Mouse (Mus musculus) embryonic facial prominence, embryonic 10.5 days (tissue): ENCODE results near the gene Pou3f3. TPM values are rescaled to one million over a fixed set of nuclear protein-coding genes. Genes with fewer than 3 reads are reported as not detected.

ENCODE experiments used
- DNase-seq: peaks from one replicate; pipeline ENCODE4 v3.0.0-alpha.2; 2017; ENCODE audit warnings: low spot score
- H3K27ac ChIP-seq: fragments of 300-500 bp; sonication (generic); replicated peaks from 2 replicates; pipeline ENCODE4 v1.5.1; 2016; ENCODE audit warnings: mild to moderate bottlenecking
- H3K27me3 ChIP-seq: fragments of 300-500 bp; sonication (generic); replicated peaks from 2 replicates; pipeline ENCODE4 v1.6.1; 2016; ENCODE audit warnings: low read depth, mild to moderate bottlenecking; ENCODE audit not compliant: poor library complexity, severe bottlenecking
- H3K36me3 ChIP-seq: fragments of 300-500 bp; sonication (generic); replicated peaks from 2 replicates; pipeline ENCODE4 v1.6.1; 2016; ENCODE audit warnings: mild to moderate bottlenecking, moderate library complexity
- H3K4me1 ChIP-seq: fragments of 300-500 bp; sonication (generic); 2 replicates; pipeline ENCODE4 v1.6.1; 2016
- H3K4me3 ChIP-seq: fragments of 300-500 bp; sonication (generic); 2 replicates; pipeline ENCODE4 v1.5.1; 2016; ENCODE audit warnings: mild to moderate bottlenecking, moderate library complexity
- H3K9me3 ChIP-seq: fragments of 300-500 bp; sonication (generic); 2 replicates; pipeline ENCODE4 v1.6.1; 2016; ENCODE audit warnings: mild to moderate bottlenecking
- WGBS: fragments of 180-500 bp; shearing (Covaris S2); methylation state at CpG from one replicate; pipeline ENCODE4 v1.1.7; 2016; 5-methylcytosine and 5-hydroxymethylcytosine counted together
- polyA plus RNA-seq: library from polyadenylated mRNA; unstranded; fragments of >200 nt; fragmentation: Nextera tagmentation; extraction: Ambion mirVana; gene quantifications from 2 replicates; pipeline ENCODE4 v1.2.1, GENCODE M21; 2016

Pou3f3 gene
- polyA plus RNA-seq, 1 experiment from 2014 or later: 7.5 TPM

GRCm38 (mm10) chr1:42718549-42718948 lies 23.0 kb downstream of the Pou3f3 start:
- DNase-seq: no peak
- WGBS: 16% methylated on average over 5 of the region's 5 CpGs
- Histone ChIP-seq H3K4me1 (peaks cover 18% of the 10 kb centered on the region), H3K36me3 (no peaks in the 10 kb centered on the region), H3K27ac (no peak overlapping the region), H3K4me3 (no peak overlapping the region), H3K9me3 (no peaks in the 10 kb centered on the region), H3K27me3 (peaks cover 79% of the 10 kb centered on the region)

GRCm38 (mm10) chr1:42721353-42721752 lies 25.8 kb downstream of the Pou3f3 start:
- H3K9me3 ChIP-seq: no peaks in the 10 kb centered on the region
- DNase-seq: no peak
- peaks cover 51% of the 10 kb centered on the region for H3K27me3 ChIP-seq
- H3K36me3 ChIP-seq: no peaks in the 10 kb centered on the region
- WGBS: 79% methylated on average over 5 of the region's 5 CpGs
- H3K27ac ChIP-seq: no peak overlapping the region
- no peak overlapping the region for H3K4me3 ChIP-seq
- H3K4me1 ChIP-seq: peaks cover 8% of the 10 kb centered on the region

GRCm38 (mm10) chr1:42723769-42724300 lies 28.3 kb downstream of the Pou3f3 start:
- DNase-seq: no peak
- Histone ChIP-seq H3K4me3 (no peak overlapping the region), H3K27ac (no peak overlapping the region), H3K9me3 (no peaks in the 10 kb centered on the region), H3K36me3 (no peaks in the 10 kb centered on the region), H3K27me3 (peaks cover 27% of the 10 kb centered on the region), H3K4me1 (peaks cover 3% of the 10 kb centered on the region)
- WGBS: 90% methylated on average over 1 of the region's 1 CpGs

DNA sequence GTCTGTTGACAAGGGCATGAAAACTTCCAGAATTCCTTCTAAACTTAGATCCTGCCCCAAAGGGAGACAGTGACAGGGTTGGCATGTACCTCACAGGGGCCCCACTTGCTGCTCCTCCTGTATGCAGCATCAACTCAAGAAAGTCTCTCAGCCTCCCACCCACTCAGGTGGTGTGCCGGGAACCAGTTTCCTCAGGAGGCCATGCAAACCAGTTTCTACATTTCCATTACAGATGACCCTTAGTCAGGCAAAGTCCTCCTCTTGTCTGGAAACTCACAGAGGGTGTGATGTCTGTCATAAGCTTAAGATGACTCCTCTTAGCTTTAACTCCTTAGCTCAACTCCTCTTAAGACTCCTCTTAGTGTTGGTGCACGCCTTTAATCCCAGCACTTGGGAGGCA lies 29.3 kb downstream of the Pou3f3 start:
- Histone ChIP-seq H3K4me3 (no peak overlapping the region), H3K36me3 (no peaks in the 10 kb centered on the region), H3K27me3 (peaks cover 17% of the 10 kb centered on the region), H3K27ac (no peak overlapping the region), H3K9me3 (no peaks in the 10 kb centered on the region), H3K4me1 (no peaks in the 10 kb centered on the region)
- DNase-seq: no peak
- WGBS: 83% methylated on average over 2 of the region's 2 CpGs

- Histone ChIP-seq H3K36me3 (no peaks in the 10 kb centered on the region), H3K27ac (no peak overlapping the region), H3K4me1 (no peaks in the 10 kb centered on the region), H3K9me3 (no peaks in the 10 kb centered on the region), H3K27me3 (no peaks in the 10 kb centered on the region), H3K4me3 (no peak overlapping the region)
- DNase-seq: no peak
- WGBS: 91% methylated on average over 5 of the region's 5 CpGs
Observed at GRCm38 (mm10) chr1:42727161-42727560, 31.6 kb downstream of the Pou3f3 start.

GRCm38 (mm10) chr1:42727676-42728075 lies 32.1 kb downstream of the Pou3f3 start:
- no peaks in the 10 kb centered on the region for H3K36me3 ChIP-seq
- WGBS: 86% methylated on average over 7 of the region's 7 CpGs

DNA sequence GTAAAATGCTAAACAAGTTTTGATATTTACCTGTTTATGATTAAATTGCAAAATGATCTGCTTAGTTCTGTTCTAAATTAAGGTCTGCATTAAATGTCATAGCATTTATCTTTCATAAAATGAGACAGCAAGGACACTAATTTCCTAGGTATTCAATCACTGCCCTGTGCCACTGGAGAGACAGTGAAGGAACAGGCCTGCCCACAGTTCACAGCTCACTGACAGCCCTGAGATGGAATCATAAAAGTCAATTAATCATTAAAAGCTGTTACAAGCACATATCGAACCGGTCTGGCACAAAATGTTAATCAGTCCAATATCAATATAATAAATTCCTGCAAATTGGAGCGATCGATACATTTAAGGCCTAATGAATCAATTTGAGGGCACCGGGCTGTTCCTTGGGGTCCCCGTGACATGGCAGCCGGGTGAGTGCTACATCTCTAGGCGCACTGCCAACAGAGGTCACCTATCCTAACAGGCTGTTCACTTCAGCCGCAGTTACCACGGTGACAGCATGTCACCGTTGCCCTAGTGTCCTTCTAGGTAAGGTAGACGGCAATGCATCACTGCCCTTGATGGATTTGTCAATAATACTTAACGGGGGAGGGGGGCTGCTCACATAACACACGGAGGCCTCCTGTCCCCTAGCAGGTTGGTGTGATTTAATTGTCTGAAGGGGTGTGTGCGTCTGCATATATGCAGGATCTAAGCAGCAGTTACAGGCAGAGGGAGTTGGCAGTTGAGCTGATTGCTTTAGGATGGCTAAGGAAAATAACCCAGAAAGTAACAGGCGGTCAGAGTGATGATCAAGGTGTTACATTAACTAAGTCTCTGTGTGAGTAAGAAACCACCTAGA lies 46.0 kb downstream of the Pou3f3 start:
- H3K4me3 ChIP-seq: no peak overlapping the region
- WGBS: 81% methylated on average over 16 of the region's 16 CpGs
- no peaks in the 10 kb centered on the region for H3K9me3 ChIP-seq
- H3K27me3 ChIP-seq: no peaks in the 10 kb centered on the region
- no peaks in the 10 kb centered on the region for H3K36me3 ChIP-seq
- no peaks in the 10 kb centered on the region for H3K4me1 ChIP-seq
- no peak for DNase-seq
- no peak overlapping the region for H3K27ac ChIP-seq

More at GRCm38 (mm10) chr1:42727676-42728075, 32.1 kb downstream of the Pou3f3 start:
- no peak overlapping the region for H3K4me3 ChIP-seq
- H3K4me1 ChIP-seq: no peaks in the 10 kb centered on the region
- H3K9me3 ChIP-seq: no peaks in the 10 kb centered on the region
- H3K27me3 ChIP-seq: no peaks in the 10 kb centered on the region
- no peak for DNase-seq
- H3K27ac ChIP-seq: no peak overlapping the region

GRCm38 (mm10) chr1:42742242-42742560 lies 46.6 kb downstream of the Pou3f3 start:
- Histone ChIP-seq H3K27me3 (no peaks in the 10 kb centered on the region), H3K27ac (no peak overlapping the region), H3K4me1 (no peaks in the 10 kb centered on the region), H3K4me3 (no peak overlapping the region), H3K36me3 (no peaks in the 10 kb centered on the region), H3K9me3 (no peaks in the 10 kb centered on the region)
- WGBS: 82% methylated on average over 4 of the region's 4 CpGs
- no peak for DNase-seq

GRCm38 (mm10) chr1:42745047-42745446 lies 49.5 kb downstream of the Pou3f3 start:
- Histone ChIP-seq H3K27me3 (no peaks in the 10 kb centered on the region), H3K9me3 (no peaks in the 10 kb centered on the region), H3K36me3 (no peaks in the 10 kb centered on the region), H3K4me3 (no peak overlapping the region), H3K4me1 (no peaks in the 10 kb centered on the region), H3K27ac (no peak overlapping the region)
- WGBS: 74% methylated on average over 3 of the region's 3 CpGs
- DNase-seq: no peak

DNA sequence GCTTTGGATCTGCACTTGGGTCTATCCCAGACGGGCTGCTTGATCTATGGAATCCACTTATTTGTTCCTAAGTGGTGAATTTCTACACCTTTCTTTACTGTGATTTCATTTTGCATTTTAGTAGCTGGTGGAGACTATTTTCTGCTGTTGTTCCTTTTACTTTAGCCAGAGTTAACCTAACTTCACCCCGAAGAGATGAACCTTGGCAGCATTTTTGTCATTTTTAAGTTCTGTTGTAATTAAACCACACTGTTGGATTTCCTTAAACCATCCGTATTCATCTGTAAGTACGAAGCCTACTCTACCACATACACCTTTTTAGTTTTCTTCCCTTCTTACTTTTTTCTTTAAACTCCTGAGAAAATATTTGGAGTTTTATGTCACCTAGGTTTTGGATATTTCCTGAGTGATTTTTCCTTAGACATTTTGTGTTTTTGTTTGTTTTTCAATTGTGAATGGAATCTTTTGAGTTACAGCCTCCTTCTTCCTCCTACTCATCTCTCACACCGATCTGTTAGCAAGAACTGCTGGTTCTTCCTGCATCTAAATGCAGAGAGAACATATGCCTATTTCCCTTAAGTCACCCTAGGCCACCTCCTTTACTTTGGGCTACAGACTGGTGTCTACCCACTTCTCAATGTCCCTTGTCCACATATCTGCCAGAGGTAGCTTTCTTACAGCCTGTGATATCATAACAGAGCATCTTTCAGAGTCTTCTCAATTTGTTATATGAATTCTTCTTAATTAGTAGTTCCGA lies 54.1 kb downstream of the Pou3f3 start:
- WGBS: 83% methylated on average over 6 of the region's 6 CpGs
- DNase-seq: no peak
- Histone ChIP-seq H3K36me3 (no peaks in the 10 kb centered on the region), H3K9me3 (no peaks in the 10 kb centered on the region), H3K4me1 (no peaks in the 10 kb centered on the region), H3K27ac (no peak overlapping the region), H3K27me3 (no peaks in the 10 kb centered on the region), H3K4me3 (no peak overlapping the region)
